Mouse (Mus musculus): ENCODE measurements around the gene Slco3a1. TPM values are rescaled to one million over a fixed set of nuclear protein-coding genes. Genes with fewer than 3 reads are reported as not detected.

Slco3a1 gene
- polyA plus RNA-seq, 1 experiment from 2014 or later: 19.1 TPM

DNA sequence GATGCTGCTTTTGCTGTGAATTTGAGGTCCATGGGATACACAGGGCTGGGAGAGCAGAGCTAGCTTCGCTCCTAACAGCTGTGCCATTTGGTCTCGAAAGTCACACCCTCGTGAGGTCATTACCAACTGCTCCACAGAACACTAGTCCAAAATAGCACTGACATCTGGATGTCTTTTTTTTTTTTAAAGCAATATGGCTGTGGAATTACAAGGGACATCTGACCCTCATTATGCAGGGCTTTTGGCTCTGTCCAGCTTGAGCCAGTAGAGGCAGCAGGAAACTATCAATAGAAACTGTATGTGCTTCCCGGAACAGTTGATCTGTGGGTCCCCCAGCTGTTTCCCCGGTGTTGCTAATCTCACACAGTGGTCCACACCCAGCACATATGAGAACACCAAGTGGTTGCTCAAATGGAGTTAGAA lies 163.1 kb downstream of the Slco3a1 start:
- H3K36me3 ChIP-seq: no peaks in the 10 kb centered on the region
- no peak overlapping the region for H3K9ac ChIP-seq
- 19% methylated on average over 5 of the region's 5 CpGs for WGBS
- peak; percentile 54; the same call in 1 of the 2 replicates for ATAC-seq (ENCODE audit: insufficient number of reproducible peaks, low FRiP score, low TSS enrichment, low read depth)
- no peak overlapping the region for H3K4me3 ChIP-seq
- H3K9me3 ChIP-seq: no peaks in the 10 kb centered on the region
- H3K4me2 ChIP-seq: no peak overlapping the region
- no peaks in the 10 kb centered on the region for H3K27me3 ChIP-seq
- peak overlapping the region; percentile 33; the same call in 1 of the 2 replicates for H3K27ac ChIP-seq
- peaks cover 8% of the 10 kb centered on the region for H3K4me1 ChIP-seq

DNA sequence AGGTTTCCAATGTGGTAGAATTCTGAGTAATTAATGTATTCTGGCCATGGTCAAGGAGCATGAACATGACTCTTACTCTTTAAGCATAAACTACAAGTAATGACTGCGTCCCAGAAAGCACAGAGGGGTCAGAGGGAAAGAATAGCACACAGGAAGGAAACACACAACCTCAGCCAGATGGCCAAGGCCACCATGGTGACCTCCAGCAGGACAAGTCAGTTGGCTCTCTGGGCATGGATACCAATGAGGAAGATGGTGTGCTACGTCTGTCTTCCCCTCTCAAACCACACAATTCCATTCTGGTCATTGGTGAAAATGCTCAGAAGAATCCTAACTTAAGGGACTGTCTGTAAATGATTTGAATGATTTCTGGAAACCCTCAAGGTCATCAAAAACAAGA lies 165.0 kb downstream of the Slco3a1 start:
- no peak overlapping the region for H3K27ac ChIP-seq
- WGBS: 67% methylated on average over 2 of the region's 2 CpGs
- H3K27me3 ChIP-seq: no peaks in the 10 kb centered on the region
- no peaks in the 10 kb centered on the region for H3K9me3 ChIP-seq
- ATAC-seq (ENCODE audit: insufficient number of reproducible peaks, low FRiP score, low TSS enrichment, low read depth): no peak
- no peak overlapping the region for H3K9ac ChIP-seq
- no peak overlapping the region for H3K4me2 ChIP-seq
- peaks cover 11% of the 10 kb centered on the region for H3K4me1 ChIP-seq
- H3K36me3 ChIP-seq: no peaks in the 10 kb centered on the region
- no peak overlapping the region for H3K4me3 ChIP-seq

- Histone ChIP-seq H3K27ac (no peak overlapping the region), H3K4me2 (no peak overlapping the region), H3K9me3 (no peaks in the 10 kb centered on the region), H3K4me3 (no peak overlapping the region), H3K4me1 (peaks cover 17% of the 10 kb centered on the region), H3K36me3 (no peaks in the 10 kb centered on the region), H3K9ac (no peak overlapping the region), H3K27me3 (no peaks in the 10 kb centered on the region)
- no peak for ATAC-seq (ENCODE audit: insufficient number of reproducible peaks, low FRiP score, low TSS enrichment, low read depth)
- 43% methylated on average over 5 of the region's 5 CpGs for WGBS
These were observed 168.3 kb downstream of the Slco3a1 start for GRCm38 (mm10) chr7:74386257-74386656.

- ATAC-seq (ENCODE audit: insufficient number of reproducible peaks, low FRiP score, low TSS enrichment, low read depth): no peak
- peaks cover 14% of the 10 kb centered on the region for H3K4me1 ChIP-seq
- 75% methylated on average over 3 of the region's 3 CpGs for WGBS
These were observed 171.4 kb downstream of the Slco3a1 start for GRCm38 (mm10) chr7:74383040-74383666.

GRCm38 (mm10) chr7:74382286-74382685 lies 172.3 kb downstream of the Slco3a1 start:
- H3K4me2 ChIP-seq: no peak overlapping the region
- no peaks in the 10 kb centered on the region for H3K36me3 ChIP-seq
- no peak for ATAC-seq (ENCODE audit: insufficient number of reproducible peaks, low FRiP score, low TSS enrichment, low read depth)
- H3K27ac ChIP-seq: no peak overlapping the region
- no peaks in the 10 kb centered on the region for H3K9me3 ChIP-seq
- 58% methylated on average over 3 of the region's 3 CpGs for WGBS
- no peak overlapping the region for H3K9ac ChIP-seq
- H3K4me1 ChIP-seq: peaks cover 15% of the 10 kb centered on the region
- H3K4me3 ChIP-seq: no peak overlapping the region
- H3K27me3 ChIP-seq: no peaks in the 10 kb centered on the region

More at GRCm38 (mm10) chr7:74383040-74383666, 171.4 kb downstream of the Slco3a1 start:
- H3K4me2 ChIP-seq: no peak overlapping the region
- no peaks in the 10 kb centered on the region for H3K27me3 ChIP-seq
- no peaks in the 10 kb centered on the region for H3K36me3 ChIP-seq
- no peak overlapping the region for H3K9ac ChIP-seq
- H3K27ac ChIP-seq: no peak overlapping the region
- H3K4me3 ChIP-seq: no peak overlapping the region
- H3K9me3 ChIP-seq: no peaks in the 10 kb centered on the region

GRCm38 (mm10) chr7:74381881-74382281 lies 172.7 kb downstream of the Slco3a1 start:
- H3K27me3 ChIP-seq: no peaks in the 10 kb centered on the region
- WGBS: 53% methylated on average over 2 of the region's 2 CpGs
- H3K4me1 ChIP-seq: peaks cover 19% of the 10 kb centered on the region

GRCm38 (mm10) chr7:74381051-74381450 lies 173.5 kb downstream of the Slco3a1 start:
- Histone ChIP-seq H3K9me3 (no peaks in the 10 kb centered on the region), H3K36me3 (no peaks in the 10 kb centered on the region), H3K4me2 (no peak overlapping the region), H3K9ac (no peak overlapping the region), H3K27ac (no peak overlapping the region), H3K4me3 (no peak overlapping the region), H3K4me1 (peaks cover 25% of the 10 kb centered on the region), H3K27me3 (no peaks in the 10 kb centered on the region)
- ATAC-seq (ENCODE audit: insufficient number of reproducible peaks, low FRiP score, low TSS enrichment, low read depth): no peak
- 82% methylated on average over 2 of the region's 2 CpGs for WGBS

More at GRCm38 (mm10) chr7:74381881-74382281, 172.7 kb downstream of the Slco3a1 start:
- H3K4me2 ChIP-seq: no peak overlapping the region
- no peaks in the 10 kb centered on the region for H3K9me3 ChIP-seq
- H3K27ac ChIP-seq: no peak overlapping the region
- ATAC-seq (ENCODE audit: insufficient number of reproducible peaks, low FRiP score, low TSS enrichment, low read depth): no peak
- no peak overlapping the region for H3K9ac ChIP-seq
- no peak overlapping the region for H3K4me3 ChIP-seq
- no peaks in the 10 kb centered on the region for H3K36me3 ChIP-seq

DNA sequence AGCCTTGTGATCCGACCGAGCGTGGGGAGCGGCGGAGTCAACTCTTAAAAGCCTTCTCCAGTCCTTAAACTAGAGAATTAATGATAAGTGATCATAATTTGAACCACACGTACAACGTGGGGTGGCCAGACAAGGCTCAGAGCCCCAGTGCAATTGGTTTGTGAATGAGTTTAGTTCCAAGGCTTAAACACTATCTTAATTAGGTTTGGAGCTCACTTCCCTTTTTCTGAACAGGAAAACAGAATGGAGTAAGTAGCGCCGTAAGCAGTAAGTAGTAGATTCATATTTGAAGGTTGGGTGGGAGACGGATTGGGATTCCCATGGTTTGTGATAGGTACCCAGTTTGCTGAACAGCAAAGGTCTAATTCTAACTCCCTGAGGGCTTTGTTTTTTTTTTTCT lies 176.7 kb downstream of the Slco3a1 start:
- Histone ChIP-seq H3K9ac (no peak overlapping the region), H3K4me3 (no peak overlapping the region), H3K27me3 (no peaks in the 10 kb centered on the region; the same call in 1 of the 2 replicates), H3K9me3 (no peaks in the 10 kb centered on the region), H3K36me3 (no peaks in the 10 kb centered on the region), H3K27ac (no peak overlapping the region), H3K4me2 (no peak overlapping the region), H3K4me1 (peaks cover 27% of the 10 kb centered on the region)
- ATAC-seq (ENCODE audit: insufficient number of reproducible peaks, low FRiP score, low TSS enrichment, low read depth): no peak
- 26% methylated on average over 10 of the region's 10 CpGs for WGBS

- no peak for ATAC-seq (ENCODE audit: insufficient number of reproducible peaks, low FRiP score, low TSS enrichment, low read depth)
- H3K36me3 ChIP-seq: no peaks in the 10 kb centered on the region
- no peak overlapping the region for H3K9ac ChIP-seq
- WGBS: 28% methylated on average over 12 of the region's 12 CpGs
- H3K4me3 ChIP-seq: no peak overlapping the region
- peaks cover 27% of the 10 kb centered on the region for H3K4me1 ChIP-seq
- peaks cover 3% of the 10 kb centered on the region; the same call in 1 of the 2 replicates for H3K27me3 ChIP-seq
- H3K27ac ChIP-seq: no peak overlapping the region
- no peaks in the 10 kb centered on the region for H3K9me3 ChIP-seq
- H3K4me2 ChIP-seq: no peak overlapping the region
These were observed 178.1 kb downstream of the Slco3a1 start for GRCm38 (mm10) chr7:74376397-74377044.

DNA sequence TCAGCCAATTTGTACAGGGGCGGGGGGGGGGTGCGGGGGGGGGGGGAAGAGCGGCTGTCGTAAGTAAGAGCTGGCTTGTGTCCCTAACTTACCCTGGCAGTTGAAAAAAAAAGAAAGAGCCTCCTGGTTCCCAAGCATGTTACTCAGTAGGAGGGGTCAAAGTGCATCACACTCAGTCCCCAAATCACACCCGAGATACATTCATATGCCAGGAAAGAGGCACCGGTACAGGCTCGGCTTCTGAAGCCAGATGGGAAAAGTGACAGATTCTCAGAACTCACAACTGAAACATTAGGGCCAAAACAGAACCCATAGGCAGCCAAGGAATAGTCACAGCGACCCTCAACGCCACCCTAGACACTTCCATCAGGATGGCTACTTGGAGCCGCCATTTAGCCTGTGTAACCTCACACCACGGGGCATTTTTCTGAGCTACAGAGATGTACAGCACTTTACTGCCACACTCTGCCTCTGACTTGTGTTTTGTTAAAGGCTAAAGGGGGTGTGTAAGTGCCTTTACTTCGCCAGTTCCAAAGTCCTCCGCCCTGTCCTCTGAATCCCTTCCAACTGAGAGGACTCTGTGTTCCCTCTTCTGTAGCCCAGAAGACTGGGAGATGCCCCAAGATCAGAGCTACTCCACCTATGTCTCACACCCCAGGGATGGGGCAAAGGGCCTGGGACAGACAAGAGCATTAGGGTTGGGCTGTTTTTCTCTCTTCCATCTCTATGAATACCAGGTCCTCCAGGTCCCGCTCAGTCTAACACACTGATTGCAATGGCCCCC lies 179.2 kb downstream of the Slco3a1 start:
- ATAC-seq (ENCODE audit: insufficient number of reproducible peaks, low FRiP score, low TSS enrichment, low read depth): no peak
- H3K9ac ChIP-seq: no peak overlapping the region
- H3K36me3 ChIP-seq: no peaks in the 10 kb centered on the region
- H3K27me3 ChIP-seq: peaks cover 3% of the 10 kb centered on the region; the same call in 1 of the 2 replicates
- H3K27ac ChIP-seq: no peak overlapping the region
- H3K4me1 ChIP-seq: peaks cover 27% of the 10 kb centered on the region
- H3K4me3 ChIP-seq: no peak overlapping the region
- WGBS: 75% methylated on average over 14 of the region's 14 CpGs
- H3K4me2 ChIP-seq: no peak overlapping the region
- H3K9me3 ChIP-seq: no peaks in the 10 kb centered on the region

- H3K4me1 ChIP-seq: peaks cover 27% of the 10 kb centered on the region
- no peaks in the 10 kb centered on the region for H3K36me3 ChIP-seq
- peaks cover 14% of the 10 kb centered on the region; the same call in 1 of the 2 replicates for H3K27me3 ChIP-seq
- no peak overlapping the region for H3K4me2 ChIP-seq
- H3K4me3 ChIP-seq: no peak overlapping the region
- H3K9me3 ChIP-seq: no peaks in the 10 kb centered on the region
- H3K9ac ChIP-seq: no peak overlapping the region
- no peak overlapping the region for H3K27ac ChIP-seq
- ATAC-seq (ENCODE audit: insufficient number of reproducible peaks, low FRiP score, low TSS enrichment, low read depth): no peak
- 75% methylated on average over 6 of the region's 6 CpGs for WGBS
These were observed 181.5 kb downstream of the Slco3a1 start for GRCm38 (mm10) chr7:74373056-74373455.

DNA sequence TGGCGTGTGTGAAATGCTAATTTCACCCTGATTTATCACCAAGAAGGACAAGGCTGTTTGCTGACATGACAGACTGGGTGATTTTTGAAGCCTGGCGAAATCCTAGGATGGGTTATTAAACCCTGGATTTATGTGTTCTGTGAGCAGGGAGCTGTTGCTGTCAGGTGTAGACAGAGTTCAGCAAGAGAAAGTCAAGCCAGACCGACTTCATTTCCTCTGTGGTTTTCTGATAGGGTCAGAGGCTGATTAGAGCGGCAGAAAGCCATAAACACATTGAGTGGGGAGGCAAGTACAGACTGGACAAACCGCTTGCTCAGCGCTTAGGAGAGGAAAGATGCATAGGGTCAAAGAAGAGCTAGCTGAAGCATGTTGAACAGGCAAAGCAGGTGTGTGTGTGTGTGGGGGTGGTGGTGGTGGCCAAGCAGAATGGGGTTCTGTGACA lies 182.4 kb downstream of the Slco3a1 start:
- Histone ChIP-seq H3K36me3 (no peaks in the 10 kb centered on the region), H3K4me1 (peaks cover 25% of the 10 kb centered on the region), H3K4me2 (no peak overlapping the region), H3K4me3 (no peak overlapping the region), H3K27me3 (peaks cover 14% of the 10 kb centered on the region; the same call in 1 of the 2 replicates), H3K9me3 (no peaks in the 10 kb centered on the region), H3K27ac (no peak overlapping the region), H3K9ac (no peak overlapping the region)
- ATAC-seq (ENCODE audit: insufficient number of reproducible peaks, low FRiP score, low TSS enrichment, low read depth): no peak
- 21% methylated on average over 6 of the region's 6 CpGs for WGBS
